Mouse (Mus musculus): ENCODE results near the gene Clec2e. TPM values are rescaled to one million over a fixed set of nuclear protein-coding genes. Genes with fewer than 3 reads are reported as not detected.

Gene Clec2e
- polyA plus RNA-seq, 1 experiment from 2014 or later, result 0.18 TPM

DNA sequence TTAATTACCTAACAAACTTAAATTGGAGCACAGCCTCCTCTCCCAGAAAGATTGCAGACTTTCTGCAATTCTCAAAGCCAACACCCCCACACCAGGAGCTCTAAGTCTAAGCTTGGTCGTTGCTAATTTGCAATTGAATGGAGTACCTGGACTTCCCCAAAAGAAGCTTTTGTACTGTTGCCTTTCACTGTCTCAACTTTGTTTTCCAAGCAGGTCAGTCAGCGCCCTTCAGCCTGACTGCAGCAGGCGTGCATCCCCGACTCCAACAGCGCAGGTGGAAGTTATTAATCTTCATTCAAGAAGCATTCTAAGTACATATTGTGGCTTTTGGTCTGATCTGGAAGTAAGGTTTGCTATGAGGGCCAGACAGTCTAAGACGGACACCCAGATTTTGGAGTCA is 15.6 kb downstream of the Clec2e start:
- DNase-seq (ENCODE audit: low spot score) (no peak), ATAC-seq (ENCODE audit: low read depth) (no peak)
- Histone ChIP-seq H3K9me3 (ENCODE audit: control insufficient read depth, low read length) (no peaks in the 10 kb centered on the region; the same call in 1 of the 2 replicates), H3K27ac (replicated peaks; ENCODE audit: low read depth, low read length) (no peak overlapping the region), H3K4me2 (ENCODE audit: low read depth, low read length) (no peak overlapping the region), H3K27me3 (replicated peaks; ENCODE audit: control insufficient read depth, insufficient read depth, low read length) (no peaks in the 10 kb centered on the region), H3K9ac (ENCODE audit: low read depth, low read length) (no peak overlapping the region), H3K4me3 (ENCODE audit: low read depth, low read length) (no peak overlapping the region), H3K36me3 (ENCODE audit: control insufficient read depth, insufficient read depth, low read length) (no peaks in the 10 kb centered on the region), H3K4me1 (ENCODE audit: control insufficient read depth, insufficient read depth, low read length) (no peaks in the 10 kb centered on the region)
- WGBS, result 76% methylated on average over 6 of the region's 6 CpGs

GRCm38 (mm10) chr6:129066986-129067385 is 33.7 kb downstream of the Clec2e start:
- Histone ChIP-seq H3K27me3 (replicated peaks; ENCODE audit: control insufficient read depth, insufficient read depth, low read length) (no peaks in the 10 kb centered on the region), H3K4me2 (ENCODE audit: low read depth, low read length) (no peak overlapping the region), H3K9me3 (ENCODE audit: control insufficient read depth, low read length) (no peaks in the 10 kb centered on the region; the same call in 1 of the 2 replicates), H3K4me1 (ENCODE audit: control insufficient read depth, insufficient read depth, low read length) (no peaks in the 10 kb centered on the region), H3K36me3 (ENCODE audit: control insufficient read depth, insufficient read depth, low read length) (no peaks in the 10 kb centered on the region), H3K4me3 (ENCODE audit: low read depth, low read length) (no peak overlapping the region), H3K27ac (replicated peaks; ENCODE audit: low read depth, low read length) (no peak overlapping the region), H3K9ac (ENCODE audit: low read depth, low read length) (no peak overlapping the region)
- 56% methylated on average over 1 of the region's 1 CpGs for WGBS
- ATAC-seq (ENCODE audit: low read depth) (peak; percentile 63; the same call in 1 of the 2 replicates), DNase-seq (ENCODE audit: low spot score) (peak; percentile 60)

DNA sequence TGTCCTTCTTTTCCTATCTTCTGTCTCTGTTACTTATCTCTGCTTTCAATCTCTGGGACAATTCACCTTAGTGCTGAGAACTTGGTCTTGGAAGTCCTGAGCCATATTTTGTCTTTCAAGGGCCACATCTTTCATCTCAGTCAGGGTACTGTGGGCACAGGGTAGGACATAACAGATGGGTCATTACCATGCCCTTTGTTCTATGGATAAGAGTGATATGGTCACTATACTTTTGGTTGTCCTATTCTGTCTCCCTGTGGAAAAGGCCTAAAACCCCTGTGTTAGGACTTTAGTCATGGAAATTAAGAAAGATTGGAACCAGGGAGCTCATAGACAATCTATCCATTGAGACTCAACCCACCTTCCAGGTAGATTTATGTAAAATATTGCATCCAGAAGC is 34.2 kb downstream of the Clec2e start:
- Histone ChIP-seq H3K27me3 (replicated peaks; ENCODE audit: control insufficient read depth, insufficient read depth, low read length) (no peaks in the 10 kb centered on the region), H3K4me3 (ENCODE audit: low read depth, low read length) (no peak overlapping the region), H3K36me3 (ENCODE audit: control insufficient read depth, insufficient read depth, low read length) (no peaks in the 10 kb centered on the region), H3K4me2 (ENCODE audit: low read depth, low read length) (no peak overlapping the region), H3K4me1 (ENCODE audit: control insufficient read depth, insufficient read depth, low read length) (no peaks in the 10 kb centered on the region), H3K9ac (ENCODE audit: low read depth, low read length) (no peak overlapping the region), H3K27ac (replicated peaks; ENCODE audit: low read depth, low read length) (no peak overlapping the region), H3K9me3 (ENCODE audit: control insufficient read depth, low read length) (no peaks in the 10 kb centered on the region; the same call in 1 of the 2 replicates)
- ATAC-seq (ENCODE audit: low read depth), result no peak
- no peak for DNase-seq (ENCODE audit: low spot score)

DNA sequence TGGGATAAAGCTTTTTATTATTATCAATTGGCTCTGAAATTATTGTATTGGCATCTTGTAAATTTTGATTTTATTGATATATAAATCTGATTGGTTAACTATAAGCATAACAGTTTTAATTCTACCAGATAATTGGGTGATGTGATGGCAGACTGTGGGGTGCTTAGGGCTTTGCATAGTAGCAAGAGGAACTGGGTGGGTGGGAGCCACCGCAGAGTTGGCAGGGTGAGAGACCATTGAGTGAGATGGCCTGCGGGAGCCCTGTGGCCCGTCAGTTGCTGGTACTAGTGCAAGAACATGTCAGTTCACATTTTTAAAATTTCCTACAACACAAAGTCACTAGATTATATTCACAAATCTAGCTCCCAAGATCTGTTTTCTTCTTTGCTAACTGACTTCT is 34.9 kb downstream of the Clec2e start:
- 84% methylated on average over 3 of the region's 3 CpGs for WGBS
- Histone ChIP-seq H3K36me3 (ENCODE audit: control insufficient read depth, insufficient read depth, low read length) (no peaks in the 10 kb centered on the region), H3K27me3 (replicated peaks; ENCODE audit: control insufficient read depth, insufficient read depth, low read length) (no peaks in the 10 kb centered on the region), H3K9me3 (ENCODE audit: control insufficient read depth, low read length) (no peaks in the 10 kb centered on the region), H3K4me2 (ENCODE audit: low read depth, low read length) (no peak overlapping the region), H3K4me1 (ENCODE audit: control insufficient read depth, insufficient read depth, low read length) (no peaks in the 10 kb centered on the region), H3K27ac (replicated peaks; ENCODE audit: low read depth, low read length) (no peak overlapping the region), H3K9ac (ENCODE audit: low read depth, low read length) (no peak overlapping the region), H3K4me3 (ENCODE audit: low read depth, low read length) (no peak overlapping the region)
- DNase-seq (ENCODE audit: low spot score), result no peak
- ATAC-seq (ENCODE audit: low read depth), result no peak

GRCm38 (mm10) chr6:129065407-129065806 is 35.3 kb downstream of the Clec2e start:
- Histone ChIP-seq H3K27ac (replicated peaks; ENCODE audit: low read depth, low read length) (no peak overlapping the region), H3K36me3 (ENCODE audit: control insufficient read depth, insufficient read depth, low read length) (no peaks in the 10 kb centered on the region), H3K4me3 (ENCODE audit: low read depth, low read length) (no peak overlapping the region), H3K4me1 (ENCODE audit: control insufficient read depth, insufficient read depth, low read length) (no peaks in the 10 kb centered on the region), H3K9ac (ENCODE audit: low read depth, low read length) (no peak overlapping the region), H3K9me3 (ENCODE audit: control insufficient read depth, low read length) (no peaks in the 10 kb centered on the region), H3K27me3 (replicated peaks; ENCODE audit: control insufficient read depth, insufficient read depth, low read length) (no peaks in the 10 kb centered on the region), H3K4me2 (ENCODE audit: low read depth, low read length) (no peak overlapping the region)
- DNase-seq (ENCODE audit: low spot score) (no peak), ATAC-seq (ENCODE audit: low read depth) (no peak)
- WGBS, result 75% methylated on average over 3 of the region's 3 CpGs

DNA sequence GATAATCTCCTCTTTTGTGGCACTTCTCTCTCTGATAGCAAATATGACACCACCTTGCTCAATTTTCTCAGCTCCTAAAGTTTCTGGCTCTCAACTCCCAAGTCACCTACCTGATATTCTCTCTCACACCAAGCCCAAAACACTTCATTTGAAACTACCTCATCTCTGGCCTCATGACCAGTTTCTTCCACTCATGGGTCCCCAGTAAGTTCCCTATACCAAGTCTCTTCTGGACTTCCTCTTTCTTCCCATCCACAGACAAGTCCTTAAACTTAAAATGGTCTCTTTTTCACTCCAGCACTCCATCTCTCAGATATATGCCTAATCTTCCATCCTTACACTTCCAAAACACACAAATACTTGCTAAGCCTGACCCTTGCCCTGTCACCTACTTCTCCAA is 42.7 kb downstream of the Clec2e start:
- H3K4me1 ChIP-seq (ENCODE audit: control insufficient read depth, insufficient read depth, low read length), result no peaks in the 10 kb centered on the region
- H3K9ac ChIP-seq (ENCODE audit: low read depth, low read length), result no peak overlapping the region
- H3K36me3 ChIP-seq (ENCODE audit: control insufficient read depth, insufficient read depth, low read length), result no peaks in the 10 kb centered on the region
- H3K9me3 ChIP-seq (ENCODE audit: control insufficient read depth, low read length), result no peaks in the 10 kb centered on the region
- H3K4me2 ChIP-seq (ENCODE audit: low read depth, low read length), result no peak overlapping the region
- H3K27me3 ChIP-seq (replicated peaks; ENCODE audit: control insufficient read depth, insufficient read depth, low read length), result no peaks in the 10 kb centered on the region
- no peak for DNase-seq (ENCODE audit: low spot score)
- no peak overlapping the region for H3K4me3 ChIP-seq (ENCODE audit: low read depth, low read length)
- no peak overlapping the region for H3K27ac ChIP-seq (replicated peaks; ENCODE audit: low read depth, low read length)
- ATAC-seq (ENCODE audit: low read depth), result no peak

DNA sequence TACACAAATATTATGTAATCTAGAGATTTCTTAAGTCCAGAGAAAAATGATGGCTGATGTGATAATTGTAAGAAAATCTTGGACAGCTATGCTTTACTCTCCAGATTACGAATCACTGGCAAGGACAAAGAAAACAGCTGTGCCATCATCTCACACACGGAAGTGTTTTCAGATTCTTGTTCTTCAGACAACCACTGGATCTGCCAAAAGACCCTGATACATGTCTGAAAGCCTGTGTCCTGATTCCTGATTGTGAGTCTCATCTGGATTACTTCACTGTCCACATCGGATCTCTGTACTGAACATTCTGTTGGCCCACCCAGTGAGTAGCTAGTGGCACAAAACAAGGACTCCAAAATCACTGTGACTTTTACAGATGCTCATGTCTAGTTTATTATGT is 44.5 kb downstream of the Clec2e start:
- H3K9me3 ChIP-seq (ENCODE audit: control insufficient read depth, low read length), result no peaks in the 10 kb centered on the region
- H3K9ac ChIP-seq (ENCODE audit: low read depth, low read length), result no peak overlapping the region
- no peak overlapping the region for H3K4me3 ChIP-seq (ENCODE audit: low read depth, low read length)
- H3K4me1 ChIP-seq (ENCODE audit: control insufficient read depth, insufficient read depth, low read length), result no peaks in the 10 kb centered on the region
- H3K27ac ChIP-seq (replicated peaks; ENCODE audit: low read depth, low read length), result no peak overlapping the region
- no peaks in the 10 kb centered on the region for H3K27me3 ChIP-seq (replicated peaks; ENCODE audit: control insufficient read depth, insufficient read depth, low read length)
- no peak overlapping the region for H3K4me2 ChIP-seq (ENCODE audit: low read depth, low read length)
- DNase-seq (ENCODE audit: low spot score) (no peak), ATAC-seq (ENCODE audit: low read depth) (no peak)
- 78% methylated on average over 3 of the region's 3 CpGs for WGBS
- no peaks in the 10 kb centered on the region for H3K36me3 ChIP-seq (ENCODE audit: control insufficient read depth, insufficient read depth, low read length)

DNA sequence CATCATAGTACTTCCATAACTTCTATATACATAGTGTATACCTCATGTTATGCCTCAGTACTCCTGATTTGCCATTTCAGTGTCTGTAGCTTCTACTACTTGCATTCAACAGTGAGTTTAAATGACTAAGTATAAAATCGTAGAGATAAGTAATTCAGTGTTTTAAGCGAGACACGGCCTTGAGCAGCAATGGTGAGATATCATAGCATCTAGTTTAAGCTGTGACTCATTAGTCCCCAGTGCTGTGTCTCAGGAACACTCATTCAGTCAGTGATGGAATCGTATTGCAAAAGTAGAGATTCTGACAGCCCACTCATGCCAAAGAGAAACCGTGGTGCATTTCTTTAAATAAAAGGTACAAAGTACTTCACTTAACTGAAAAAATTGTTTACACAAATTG is 49.0 kb downstream of the Clec2e start:
- DNase-seq (ENCODE audit: low spot score) (no peak), ATAC-seq (ENCODE audit: low read depth) (no peak)
- no peak overlapping the region for H3K9ac ChIP-seq (ENCODE audit: low read depth, low read length)
- H3K36me3 ChIP-seq (ENCODE audit: control insufficient read depth, insufficient read depth, low read length), result no peaks in the 10 kb centered on the region
- WGBS, result 81% methylated on average over 5 of the region's 5 CpGs
- no peak overlapping the region for H3K4me3 ChIP-seq (ENCODE audit: low read depth, low read length)
- H3K27ac ChIP-seq (replicated peaks; ENCODE audit: low read depth, low read length), result no peak overlapping the region
- H3K9me3 ChIP-seq (ENCODE audit: control insufficient read depth, low read length), result no peaks in the 10 kb centered on the region
- no peaks in the 10 kb centered on the region for H3K4me1 ChIP-seq (ENCODE audit: control insufficient read depth, insufficient read depth, low read length)
- H3K27me3 ChIP-seq (replicated peaks; ENCODE audit: control insufficient read depth, insufficient read depth, low read length), result no peaks in the 10 kb centered on the region
- H3K4me2 ChIP-seq (ENCODE audit: low read depth, low read length), result no peak overlapping the region

DNA sequence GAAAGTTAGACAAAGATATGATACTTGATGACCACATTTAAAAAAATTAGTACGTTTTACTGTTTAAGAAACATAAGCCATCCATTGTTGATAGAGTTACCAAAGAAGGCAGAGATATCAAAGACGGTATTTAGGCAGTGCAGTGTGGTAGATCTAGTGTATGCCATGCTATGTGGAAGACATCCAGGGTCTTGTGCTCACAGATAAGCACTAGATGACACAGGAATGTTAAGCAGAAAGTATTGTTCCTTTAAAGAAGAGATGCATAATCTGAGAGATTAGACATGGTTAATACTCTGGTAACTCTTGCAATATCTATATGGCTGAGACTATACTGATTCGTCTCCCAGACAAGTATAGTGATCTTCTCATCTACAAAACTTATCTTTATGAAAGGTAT is 49.6 kb downstream of the Clec2e start:
- WGBS, result 79% methylated on average over 3 of the region's 3 CpGs
- H3K4me2 ChIP-seq (ENCODE audit: low read depth, low read length), result no peak overlapping the region
- no peak overlapping the region for H3K9ac ChIP-seq (ENCODE audit: low read depth, low read length)
- H3K27me3 ChIP-seq (replicated peaks; ENCODE audit: control insufficient read depth, insufficient read depth, low read length), result no peaks in the 10 kb centered on the region
- ATAC-seq (ENCODE audit: low read depth) (no peak), DNase-seq (ENCODE audit: low spot score) (no peak)
- no peak overlapping the region for H3K4me3 ChIP-seq (ENCODE audit: low read depth, low read length)
- H3K9me3 ChIP-seq (ENCODE audit: control insufficient read depth, low read length), result no peaks in the 10 kb centered on the region
- no peak overlapping the region for H3K27ac ChIP-seq (replicated peaks; ENCODE audit: low read depth, low read length)
- H3K4me1 ChIP-seq (ENCODE audit: control insufficient read depth, insufficient read depth, low read length), result no peaks in the 10 kb centered on the region
- H3K36me3 ChIP-seq (ENCODE audit: control insufficient read depth, insufficient read depth, low read length), result no peaks in the 10 kb centered on the region

Measured in embryonic facial prominence, embryonic 14.5 days (tissue).